ENCODE assay signal across 7 mouse cellular contexts in the genomic region with DNA sequence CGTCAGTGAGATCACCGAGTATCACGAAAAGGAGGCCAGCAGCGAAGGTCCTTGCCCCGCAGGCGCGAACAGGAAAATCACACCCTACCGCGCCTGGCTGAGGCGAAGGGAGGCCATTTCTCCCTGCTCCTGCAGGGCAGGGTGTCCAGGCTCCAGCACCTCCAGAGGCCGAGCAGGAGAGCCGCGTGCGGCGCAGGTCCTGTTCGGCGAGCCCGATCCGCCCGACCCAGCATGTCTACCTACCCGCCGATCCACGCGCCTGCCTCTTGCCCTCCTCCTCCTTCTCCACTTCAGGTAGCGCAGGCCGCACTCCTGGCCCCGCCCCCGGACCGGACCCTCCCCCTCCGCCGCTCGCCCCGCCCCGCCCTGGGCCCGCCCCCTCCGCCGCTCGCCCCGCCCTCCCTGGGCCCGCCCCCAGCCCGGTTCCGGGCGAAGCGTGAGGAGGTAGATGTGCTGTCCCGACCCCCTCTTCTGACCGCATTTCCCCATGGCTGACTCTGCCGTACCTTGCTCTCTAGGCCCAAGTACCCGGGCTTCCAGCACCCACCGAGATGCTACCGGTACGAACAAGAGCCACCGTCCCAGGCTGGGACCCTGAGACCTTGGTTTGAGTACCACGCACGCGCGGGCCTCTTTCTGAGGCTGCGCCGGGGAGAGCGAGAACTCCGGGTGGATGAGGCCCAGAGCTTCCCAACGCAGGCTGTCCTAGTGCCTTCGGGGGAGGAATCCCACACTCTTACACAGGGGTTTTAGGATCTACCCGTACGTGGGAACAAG. TPM values are rescaled to one million over a fixed set of nuclear protein-coding genes. Genes with fewer than 3 reads are reported as not detected.
A peak's percentile ranks its signal among the peaks of the same experiment; 100 is the strongest.
DNase-seq lines count a peak whose midpoint lies in the region; ATAC-seq and TF ChIP-seq lines count a peak whose summit lies in the region.

Rpap2 (plus strand) TSS at position 73 of the 777 bp plus-strand sequence.
Glmn (minus strand) TSS at position 588 of the 777 bp plus-strand sequence.

- no peak for TF ChIP-seq CTCF in intestine, postnatal 0 days (IDR thresholded peaks at IDR 0.05; ENCODE audit: low read depth)
- no peak for TF ChIP-seq CTCF in small intestine, adult 2 months (IDR thresholded peaks at IDR 0.05; ENCODE audit: extremely low read depth, insufficient read length, insufficient replicate concordance, low read depth, low read length)

- peak within 1 kb of the TSS; percentile 89 for H3K27ac ChIP-seq in embryonic facial prominence, embryonic 10.5 days (replicated peaks)
- H3K27ac ChIP-seq in intestine, postnatal 0 days (ENCODE audit: low read depth, low read length), result peak within 1 kb of the TSS; percentile 51
- peak within 1 kb of the TSS; percentile 78 for H3K27ac ChIP-seq in midbrain, embryonic 12.5 days (replicated peaks)
- H3K27ac ChIP-seq in small intestine, adult 2 months (ENCODE audit: insufficient read depth, low read depth, low read length), result peak within 1 kb of the TSS; percentile 55

- peak within 1 kb of the TSS; percentile 67 for H3K4me3 ChIP-seq in embryonic facial prominence, embryonic 10.5 days
- H3K4me3 ChIP-seq in intestine, postnatal 0 days (ENCODE audit: low read depth, low read length), result peak within 1 kb of the TSS; percentile 75
- H3K4me3 ChIP-seq in midbrain, embryonic 12.5 days, result peak within 1 kb of the TSS; percentile 55
- H3K4me3 ChIP-seq in small intestine, adult 2 months (ENCODE audit: low read depth, low read length), result peak within 1 kb of the TSS; percentile 93

- H3K9me3 ChIP-seq in embryonic facial prominence, embryonic 10.5 days, result no peaks in the 10 kb centered on the region
- H3K9me3 ChIP-seq in intestine, postnatal 0 days (ENCODE audit: control insufficient read depth), result no peaks in the 10 kb centered on the region
- H3K9me3 ChIP-seq in midbrain, embryonic 12.5 days, result no peaks in the 10 kb centered on the region

- intact Hi-C loops in left cerebral cortex, postnatal 4 days (cut with DNase I), result no loop called here

- WGBS in embryonic facial prominence, embryonic 10.5 days, result 1% methylated on average over 64 of the region's 64 CpGs
- 3% methylated on average over 46 of the region's 64 CpGs for WGBS in intestine, postnatal 0 days
- 1% methylated on average over 62 of the region's 64 CpGs for WGBS in midbrain, embryonic 12.5 days
- WGBS in small intestine, adult 2 months, result under 1% methylated on average over 58 of the region's 64 CpGs

- peak; percentile 92 for DNase-seq in adrenal gland, postnatal 10 days
- DNase-seq in embryonic facial prominence, embryonic 10.5 days (ENCODE audit: low spot score), result peak; percentile 94
- DNase-seq in gonadal fat pad, adult 2 months (ENCODE audit: low read depth), result peak; percentile 16
- DNase-seq in left cerebral cortex, postnatal 4 days, result peak; percentile 85

- ATAC-seq in intestine, postnatal 0 days, result peak; percentile 98
- ATAC-seq in midbrain, embryonic 12.5 days (ENCODE audit: low FRiP score, low read depth), result peak; percentile 97

- peak within 1 kb of the TSS; percentile 64 for H3K4me2 ChIP-seq in intestine, postnatal 0 days (replicated peaks; ENCODE audit: low read depth)
- peak within 1 kb of the TSS; percentile 66 for H3K4me2 ChIP-seq in midbrain, embryonic 12.5 days (replicated peaks)

- peaks cover 25% of the 10 kb centered on the region for H3K36me3 ChIP-seq in embryonic facial prominence, embryonic 10.5 days (replicated peaks)
- H3K36me3 ChIP-seq in intestine, postnatal 0 days (ENCODE audit: control insufficient read depth, insufficient read depth), result peaks cover 13% of the 10 kb centered on the region
- peaks cover 18% of the 10 kb centered on the region for H3K36me3 ChIP-seq in midbrain, embryonic 12.5 days
- H3K36me3 ChIP-seq in small intestine, adult 2 months (ENCODE audit: control insufficient read depth, insufficient read depth, low read length), result peaks cover 4% of the 10 kb centered on the region

- peak; percentile 32 for TF ChIP-seq POLR2A in small intestine, adult 2 months (IDR thresholded peaks at IDR 0.05; ENCODE audit: low read depth, low read length)

- H3K27me3 ChIP-seq in embryonic facial prominence, embryonic 10.5 days (replicated peaks; ENCODE audit: low read depth, poor library complexity, severe bottlenecking), result no peaks in the 10 kb centered on the region
- H3K27me3 ChIP-seq in intestine, postnatal 0 days (replicated peaks; ENCODE audit: control insufficient read depth, insufficient read depth, low read length), result no peaks in the 10 kb centered on the region
- no peaks in the 10 kb centered on the region for H3K27me3 ChIP-seq in midbrain, embryonic 12.5 days
- H3K27me3 ChIP-seq in small intestine, adult 2 months (ENCODE audit: control insufficient read depth, insufficient read depth, low read length), result no peaks in the 10 kb centered on the region

- peaks cover 10% of the 10 kb centered on the region; the same call in 1 of the 2 replicates for H3K4me1 ChIP-seq in embryonic facial prominence, embryonic 10.5 days
- no peaks in the 10 kb centered on the region for H3K4me1 ChIP-seq in intestine, postnatal 0 days (replicated peaks; ENCODE audit: control insufficient read depth, insufficient read depth, low read length)
- peaks cover 8% of the 10 kb centered on the region; the same call in 1 of the 2 replicates for H3K4me1 ChIP-seq in midbrain, embryonic 12.5 days
- no peaks in the 10 kb centered on the region for H3K4me1 ChIP-seq in small intestine, adult 2 months (ENCODE audit: control insufficient read depth, insufficient read depth, insufficient read length, low read length)

- peak within 1 kb of the TSS; percentile 66 for H3K9ac ChIP-seq in intestine, postnatal 0 days (ENCODE audit: low read depth, low read length)
- peak within 1 kb of the TSS; percentile 77 for H3K9ac ChIP-seq in midbrain, embryonic 12.5 days (replicated peaks)

RNA-seq across cellular contexts. Expression of gene Rpap2, which starts in this region (rescaled TPM):
- total RNA-seq in adrenal gland, postnatal 10 days (2021), result 10 to 100 TPM; 13.8 to 18.3 TPM
- 20.0 and 21.8 TPM in 2 replicates for polyA plus RNA-seq in embryonic facial prominence, embryonic 10.5 days (2016; fragmentation: Nextera tagmentation; extraction: Ambion mirVana)
- polyA plus RNA-seq in gonadal fat pad, adult 2 months (2012; rRNA removed), result 3.7 and 4.4 TPM in 2 replicates
- 8.4 and 8.5 TPM in 2 replicates for polyA plus RNA-seq in intestine, postnatal 0 days (2015; fragmentation: Nextera tagmentation; extraction: Ambion mirVana)
- 10 to 100 TPM; 19.9 to 21.8 TPM for total RNA-seq in left cerebral cortex, postnatal 4 days (2021)
- 19.1 and 21.5 TPM in 2 replicates for polyA plus RNA-seq in midbrain, embryonic 12.5 days (2016; fragmentation: Nextera tagmentation; extraction: Ambion mirVana)
- 0.24 and 0.35 TPM in 2 replicates for polyA plus RNA-seq in small intestine, adult 2 months (2012; rRNA removed)

RNA-seq across cellular contexts. Expression of gene Glmn, which starts in this region (rescaled TPM):
- total RNA-seq in adrenal gland, postnatal 10 days (2021), result 10 to 100 TPM; 10.8 to 15.4 TPM
- 40.1 and 40.5 TPM in 2 replicates for polyA plus RNA-seq in embryonic facial prominence, embryonic 10.5 days (2016; fragmentation: Nextera tagmentation; extraction: Ambion mirVana)
- 1.4 TPM in 2 replicates for polyA plus RNA-seq in gonadal fat pad, adult 2 months (2012; rRNA removed)
- 9.5 and 10.2 TPM in 2 replicates for polyA plus RNA-seq in intestine, postnatal 0 days (2015; fragmentation: Nextera tagmentation; extraction: Ambion mirVana)
- total RNA-seq in left cerebral cortex, postnatal 4 days (2021), result 10 to 100 TPM; 25.8 to 27.7 TPM
- polyA plus RNA-seq in midbrain, embryonic 12.5 days (2016; fragmentation: Nextera tagmentation; extraction: Ambion mirVana), result 33.4 and 37.7 TPM in 2 replicates
- polyA plus RNA-seq in small intestine, adult 2 months (2012; rRNA removed), result 0.22 TPM in 1 of 2 replicates, not detected in the other

Comparison
In these comparisons a context has a peak if more than half of its experiments do, and no peak if none do; other contexts are left out.
1. Peak in every context shown above with its lines: DNase-seq, ATAC-seq, H3K4me3 ChIP-seq and H3K27ac ChIP-seq.
2. DNase-seq: peak in every context shown above with its lines; median percentile 94 in embryonic facial prominence, embryonic 10.5 days; 92 in adrenal gland, postnatal 10 days; 85 in left cerebral cortex, postnatal 4 days; 16 in gonadal fat pad, adult 2 months.